Mouse (Mus musculus) CH12.LX (cell line): ENCODE results near the gene Fn3krp. TPM values are rescaled to one million over a fixed set of nuclear protein-coding genes. Genes with fewer than 3 reads are reported as not detected.

Experiments
- DNase-seq: peaks from one replicate; pipeline ENCODE4 v3.0.0-alpha.2; 2013; ENCODE audit errors: extremely low read depth
- H3K27ac ChIP-seq: 2 replicates; pipeline ENCODE4 v1.5.1; 2012; ENCODE audit warnings: low read depth, mild to moderate bottlenecking, control low read depth, moderate library complexity; ENCODE audit not compliant: insufficient read depth
- H3K27me3 ChIP-seq: replicated peaks from 2 replicates; pipeline ENCODE3; 2012; ENCODE audit warnings: inconsistent platforms
- H3K36me3 ChIP-seq, 2 experiments: replicated peaks in 1 of 2; 2 replicates each; pipeline versions ENCODE3 to v1.6.1; 2012; ENCODE audit warnings: inconsistent platforms in 1 of 2, low read length in 1 of 2, mild to moderate bottlenecking in 1 of 2, mixed read lengths in 1 of 2, moderate library complexity in 1 of 2; ENCODE audit not compliant: control insufficient read depth in 1 of 2, insufficient read depth in 1 of 2
- H3K4me1 ChIP-seq, 2 experiments: 2 replicates each; pipeline ENCODE4 v1.6.1; 2012; ENCODE audit warnings: inconsistent platforms in 1 of 2, moderate library complexity in 1 of 2; ENCODE audit not compliant: insufficient read depth in 2 of 2, control insufficient read depth in 1 of 2
- H3K4me2 ChIP-seq: 2 replicates; pipeline ENCODE4 v1.6.1; 2012; ENCODE audit warnings: low read depth, mild to moderate bottlenecking, control low read depth; ENCODE audit not compliant: poor library complexity, insufficient read depth, severe bottlenecking
- H3K4me3 ChIP-seq, 3 experiments: fragments of 150-350 bp in 1 of 3; sonication (generic) in 1 of 3; replicated peaks in 1 of 3; 2 replicates each; pipeline versions ENCODE3 to v1.5.1; 2011 to 2012; ENCODE audit warnings: low read depth in 2 of 3, low read length in 2 of 3, mild to moderate bottlenecking in 2 of 3, moderate library complexity in 2 of 3, control low read depth in 1 of 3, improper control_type of control experiment in 1 of 3, inconsistent platforms in 1 of 3, mixed read lengths in 1 of 3; ENCODE audit not compliant: poor library complexity in 1 of 3
- H3K79me2 ChIP-seq: replicated peaks from 2 replicates; pipeline ENCODE4 v1.6.1; 2012; ENCODE audit warnings: mild to moderate bottlenecking, moderate library complexity; ENCODE audit not compliant: control insufficient read depth, poor library complexity, insufficient read depth, severe bottlenecking; ENCODE audit errors: extremely low read depth
- H3K9ac ChIP-seq: 2 replicates; pipeline ENCODE4 v1.6.1; 2012; ENCODE audit warnings: low read depth, mild to moderate bottlenecking, control low read depth, moderate library complexity; ENCODE audit not compliant: insufficient read depth
- H3K9me3 ChIP-seq: replicated peaks from 2 replicates; pipeline ENCODE3; 2012; ENCODE audit warnings: low read length, inconsistent platforms, mixed read lengths
- CHD1 ChIP-seq: IDR thresholded peaks from 2 replicates; pipeline ENCODE4 v1.6.1; 2012; ENCODE audit warnings: low read depth, low read length, improper control_type of control experiment, inconsistent platforms
- CHD2 ChIP-seq: IDR thresholded peaks from 2 replicates; pipeline ENCODE4 v1.6.1; 2011; ENCODE audit warnings: low read length, improper control_type of control experiment
- CTCF ChIP-seq, 2 experiments: IDR thresholded peaks in 1 of 2; conservative IDR thresholded peaks in 1 of 2; 2 replicates each; pipeline ENCODE4 v1.5.1; 2011 to 2012; ENCODE audit warnings: low read depth in 2 of 2, low read length in 2 of 2, improper control_type of control experiment in 1 of 2, inconsistent platforms in 1 of 2, mild to moderate bottlenecking in 1 of 2, moderate library complexity in 1 of 2
- ELF1 ChIP-seq: IDR thresholded peaks from 2 replicates; pipeline ENCODE4 v1.6.1; 2014; ENCODE audit warnings: low read depth, mild to moderate bottlenecking, inconsistent platforms, low read length, improper control_type of control experiment
- EP300 ChIP-seq: IDR thresholded peaks from 2 replicates; pipeline ENCODE4 v1.6.1; 2011; ENCODE audit warnings: low read length, improper control_type of control experiment
- ETS1 ChIP-seq: conservative IDR thresholded peaks from 2 replicates; pipeline ENCODE4 v1.6.1; 2012; ENCODE audit warnings: low read depth, mild to moderate bottlenecking, inconsistent platforms, low read length, improper control_type of control experiment, moderate library complexity
- GABPA ChIP-seq: IDR thresholded peaks from 2 replicates; pipeline ENCODE4 v1.6.1; 2012; ENCODE audit warnings: low read depth, low read length, improper control_type of control experiment, inconsistent platforms; ENCODE audit not compliant: insufficient replicate concordance
- HCFC1 ChIP-seq: IDR thresholded peaks from 2 replicates; pipeline ENCODE4 v1.6.1; 2012; ENCODE audit warnings: low read depth, mild to moderate bottlenecking, inconsistent platforms, low read length, improper control_type of control experiment
- KAT2A ChIP-seq: IDR thresholded peaks from 2 replicates; pipeline ENCODE4 v1.6.1; 2012; ENCODE audit warnings: low read length, improper control_type of control experiment, inconsistent platforms; ENCODE audit not compliant: insufficient replicate concordance
- MAFK ChIP-seq: IDR thresholded peaks from 2 replicates; pipeline ENCODE4 v1.6.1; 2011; ENCODE audit warnings: low read length, improper control_type of control experiment; ENCODE audit not compliant: insufficient replicate concordance
- MAX ChIP-seq: IDR thresholded peaks from 2 replicates; pipeline ENCODE4 v1.6.1; 2011; ENCODE audit warnings: low read length, improper control_type of control experiment
- MAZ ChIP-seq: IDR thresholded peaks from 2 replicates; pipeline ENCODE4 v1.6.1; 2012; ENCODE audit warnings: low read depth, mild to moderate bottlenecking, inconsistent platforms, low read length, improper control_type of control experiment, moderate library complexity
- MXI1 ChIP-seq: IDR thresholded peaks from 2 replicates; pipeline ENCODE4 v1.6.1; 2011; ENCODE audit warnings: mild to moderate bottlenecking, low read depth, low read length, improper control_type of control experiment
- NELFE ChIP-seq: IDR thresholded peaks from 2 replicates; pipeline ENCODE4 v1.6.1; 2011; ENCODE audit warnings: low read depth, low read length, improper control_type of control experiment
- NRF1 ChIP-seq: IDR thresholded peaks from 2 replicates; pipeline ENCODE4 v1.6.1; 2014; ENCODE audit warnings: low read depth, mild to moderate bottlenecking, inconsistent platforms, low read length, improper control_type of control experiment, moderate library complexity
- PAX5 ChIP-seq: IDR thresholded peaks from 2 replicates; pipeline ENCODE4 v1.6.1; 2012; ENCODE audit warnings: low read length, inconsistent platforms, mixed read lengths
- POLR2A ChIP-seq: IDR thresholded peaks from 2 replicates; pipeline ENCODE4 v1.6.1; 2011; ENCODE audit warnings: low read depth, mild to moderate bottlenecking, improper control_type of control experiment, low read length
- POLR2AphosphoS2 ChIP-seq: IDR thresholded peaks from 2 replicates; pipeline ENCODE4 v1.6.1; 2011; ENCODE audit warnings: low read depth, low read length, improper control_type of control experiment
- SMC3 ChIP-seq: IDR thresholded peaks from 2 replicates; pipeline ENCODE4 v1.6.1; 2011; ENCODE audit warnings: low read depth, low read length, improper control_type of control experiment
- TBP ChIP-seq: conservative IDR thresholded peaks from 2 replicates; pipeline ENCODE4 v1.6.1; 2011; ENCODE audit warnings: low read depth, low read length, improper control_type of control experiment
- TCF12 ChIP-seq: IDR thresholded peaks from 2 replicates; pipeline ENCODE4 v1.6.1; 2014; ENCODE audit warnings: low read depth, mild to moderate bottlenecking, inconsistent platforms, low read length, improper control_type of control experiment
- UBTF ChIP-seq: IDR thresholded peaks from 2 replicates; pipeline ENCODE4 v1.6.1; 2012; ENCODE audit warnings: low read depth, mild to moderate bottlenecking, inconsistent platforms, low read length, improper control_type of control experiment, moderate library complexity
- USF1 ChIP-seq: IDR thresholded peaks from 2 replicates; pipeline ENCODE4 v1.6.1; 2014; ENCODE audit warnings: low read depth, mild to moderate bottlenecking, inconsistent platforms, low read length, improper control_type of control experiment
- USF2 ChIP-seq: conservative IDR thresholded peaks from 2 replicates; pipeline ENCODE4 v1.6.1; 2011; ENCODE audit warnings: low read depth, low read length, improper control_type of control experiment
- ZC3H11A ChIP-seq: IDR thresholded peaks from 2 replicates; pipeline ENCODE4 v1.6.1; 2012; ENCODE audit warnings: low read depth, mild to moderate bottlenecking, inconsistent platforms, low read length, improper control_type of control experiment
- ZKSCAN1 ChIP-seq: IDR thresholded peaks from 2 replicates; pipeline ENCODE4 v1.6.1; 2012; ENCODE audit warnings: low read depth, inconsistent platforms, low read length, improper control_type of control experiment, borderline replicate concordance
- ZNF384 ChIP-seq: IDR thresholded peaks from 2 replicates; pipeline ENCODE4 v1.6.1; 2012; ENCODE audit warnings: low read depth, low read length, improper control_type of control experiment, inconsistent platforms
- dilution Hi-C: fragments of 300-500 bp; cut with MboI; formaldehyde crosslinking; loops from 2 replicates; pipeline ENCODE4 v1.14.3; 2020; ENCODE audit warnings: low sequenced_read_pairs; ENCODE audit not compliant: extremely low pct_unique_long_range_greater_than_20kb, extremely low pct_ligation_motif_present
- in situ Hi-C: fragments of 300-500 bp; cut with MboI; formaldehyde crosslinking; loops from 3 replicates; pipeline ENCODE4 v1.14.3; 2019; ENCODE audit warnings: low sequenced_read_pairs, low pct_ligation_motif_present, low pct_unique_long_range_greater_than_20kb, mixed read lengths
- polyA plus RNA-seq: library from polyadenylated mRNA; unstranded; fragments of >175 nt; gene quantifications from 2 replicates; pipeline ENCODE4 v1.2.1, GENCODE M21; 2012; ENCODE audit warnings: low read depth; ENCODE audit not compliant: insufficient read length
- total RNA-seq, 2 experiments: library from RNA; depleted of rRNA; stranded (reverse); fragments of 300-350 nt in 1 of 2; fragments of >200 nt in 1 of 2; gene quantifications; 2 replicates each; pipeline ENCODE4 v1.2.3; 2012 to 2014

The Fn3krp gene
- total and polyA plus RNA-seq, 3 experiments, result 3.6 to 11.2 (median 9.8) TPM

DNA sequence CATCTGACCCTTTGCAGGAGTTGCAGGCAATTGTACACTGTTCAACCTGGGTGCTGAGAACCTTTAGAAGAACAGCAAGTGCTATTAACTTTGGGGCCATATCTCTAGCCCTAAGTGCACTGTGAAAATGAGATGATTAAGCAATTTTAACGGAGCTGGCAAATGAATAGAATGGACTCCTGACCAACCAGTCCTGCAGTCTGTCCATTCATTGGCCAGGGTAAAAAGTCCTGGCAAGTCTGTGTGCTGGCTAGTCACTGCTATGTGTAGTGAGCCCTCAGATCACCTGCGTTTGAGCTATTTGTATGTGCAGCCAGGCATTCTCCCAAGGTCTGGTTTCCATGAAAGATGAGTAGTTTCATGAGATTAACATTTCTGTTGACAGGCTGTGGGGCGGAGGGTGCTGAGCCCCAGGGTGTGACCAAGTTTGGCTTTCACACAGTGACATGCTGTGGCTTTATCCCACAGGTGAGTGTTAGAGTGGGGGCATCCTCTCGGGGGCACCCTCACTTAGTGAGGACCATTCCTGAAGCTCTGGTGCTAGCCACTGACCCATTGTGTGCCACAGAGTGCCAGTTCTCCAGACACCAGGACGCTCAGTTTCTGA is 18.6 kb downstream of the Fn3krp start:
- DNase-seq, result no peak
- H3K79me2 ChIP-seq, result no peaks in the 10 kb centered on the region
- TF ChIP-seq MXI1, result no peak
- TF ChIP-seq NRF1, result no peak
- TF ChIP-seq EP300, result no peak
- no peak for TF ChIP-seq POLR2AphosphoS2
- no peak for TF ChIP-seq PAX5
- no peak for TF ChIP-seq USF2
- TF ChIP-seq CHD2, result no peak
- no peak for TF ChIP-seq MAZ
- no peak for TF ChIP-seq POLR2A
- TF ChIP-seq HCFC1, result no peak
- TF ChIP-seq MAFK, result no peak
- no peak for TF ChIP-seq SMC3
- no peak for TF ChIP-seq ZKSCAN1
- TF ChIP-seq, all 38 proteins: peak for 0
- no peaks in the 10 kb centered on the region for H3K9me3 ChIP-seq
- no peak overlapping the region for H3K27ac ChIP-seq
- H3K36me3 ChIP-seq, result no peaks in the 10 kb centered on the region
- no peak overlapping the region for H3K9ac ChIP-seq
- H3K4me2 ChIP-seq, result no peak overlapping the region
- H3K4me1 ChIP-seq, result peaks cover 0 to 2% of the 10 kb centered on the region in 2 experiments; a peak in 1 of 4 replicates
- dilution Hi-C loops, result no loop called here
- peaks cover 32% of the 10 kb centered on the region for H3K27me3 ChIP-seq
- no peak overlapping the region for H3K4me3 ChIP-seq
- in situ Hi-C loops, result no loop called here

DNA sequence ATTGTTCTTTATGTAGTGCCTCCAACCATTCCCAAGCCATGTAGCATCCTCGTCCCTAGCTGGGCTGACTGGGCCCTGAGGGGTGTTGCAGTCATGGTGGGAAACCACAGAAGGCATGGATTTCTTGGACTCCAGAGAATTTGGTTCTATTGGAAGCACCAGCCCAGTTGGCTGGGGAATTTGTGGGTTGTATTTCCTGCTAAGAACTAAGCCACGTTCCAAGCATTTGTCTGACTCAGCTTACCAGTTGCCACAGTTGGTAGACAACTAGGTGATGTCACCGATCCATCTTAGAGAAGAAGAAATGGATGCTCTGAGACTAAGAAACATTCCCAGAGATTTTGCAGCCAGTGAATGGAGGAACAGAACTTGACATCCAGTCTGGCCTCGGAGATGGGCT is 20.5 kb downstream of the Fn3krp start:
- no peaks in the 10 kb centered on the region for H3K9me3 ChIP-seq
- DNase-seq, result no peak
- H3K4me3 ChIP-seq, result no peak overlapping the region
- H3K27me3 ChIP-seq, result peaks cover 44% of the 10 kb centered on the region
- H3K36me3 ChIP-seq, result no peaks in the 10 kb centered on the region
- dilution Hi-C loops, result no loop called here
- no peak overlapping the region for H3K9ac ChIP-seq
- H3K4me1 ChIP-seq, result no peaks in the 10 kb centered on the region
- no peak overlapping the region for H3K27ac ChIP-seq
- H3K79me2 ChIP-seq, result no peaks in the 10 kb centered on the region
- no peak overlapping the region for H3K4me2 ChIP-seq
- in situ Hi-C loops, result no loop called here
- TF ChIP-seq USF1, result no peak
- TF ChIP-seq ETS1, result no peak
- no peak for TF ChIP-seq KAT2A
- TF ChIP-seq MAX, result no peak
- no peak for TF ChIP-seq CTCF (conservative IDR thresholded peaks at IDR 0.05 in 1 of 2, IDR thresholded peaks at IDR 0.05 in 1 of 2; ENCODE audit: low read depth in 2 of 2, low read length in 2 of 2)
- TF ChIP-seq NELFE, result no peak
- TF ChIP-seq TCF12, result no peak
- no peak for TF ChIP-seq HCFC1
- TF ChIP-seq GABPA, result no peak
- no peak for TF ChIP-seq TBP
- no peak for TF ChIP-seq POLR2A
- TF ChIP-seq ZC3H11A, result no peak
- TF ChIP-seq ZKSCAN1, result no peak
- no peak for TF ChIP-seq SMC3
- TF ChIP-seq CHD1, result no peak
- TF ChIP-seq UBTF, result no peak
- TF ChIP-seq MXI1, result no peak
- TF ChIP-seq ELF1, result no peak
- TF ChIP-seq ZNF384, result no peak
- TF ChIP-seq, all 38 proteins: peak for 0
